Comparison of ENCODE assay signal across 20 mouse cellular contexts in the genomic region with DNA sequence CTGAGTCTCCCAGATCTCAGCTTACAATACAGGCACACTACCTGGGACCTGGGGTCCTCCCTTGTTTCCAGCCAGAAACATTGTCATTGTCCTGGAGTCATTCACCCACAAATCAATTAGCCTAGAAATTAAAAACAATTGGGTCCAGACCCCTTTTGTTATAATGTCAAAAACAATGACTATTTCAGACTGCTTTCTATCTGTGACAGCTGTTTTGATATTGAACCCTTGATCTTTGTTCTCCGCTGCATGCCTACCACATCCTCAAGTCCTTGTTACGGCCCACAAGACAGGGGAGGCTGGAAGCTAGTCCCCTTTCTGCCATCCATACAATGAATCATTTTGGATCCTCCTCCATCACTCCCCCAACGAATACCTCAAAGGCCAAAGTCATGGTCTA.
A peak's percentile ranks its signal among the peaks of the same experiment; 100 is the strongest.
DNase-seq lines count a peak whose midpoint lies in the region; ATAC-seq lines count a peak whose summit lies in the region.
"Had no signal": no experiment of that assay in that cellular context is flagged by ENCODE, and none has a peak within 500 bp of the region (broad histone marks: within the 10 kb centered on the region; RNA-seq: fewer than 3 reads in every experiment).

No protein-coding gene starts in this region.

- H3K4me1 ChIP-seq in midbrain, embryonic 12.5 days: peaks cover 21% of the 10 kb centered on the region
- peaks cover 15% of the 10 kb centered on the region for H3K4me1 ChIP-seq in midbrain, embryonic 10.5 days
- H3K4me1 ChIP-seq in forebrain, embryonic 14.5 days (ENCODE audit: control insufficient read depth, insufficient read depth, low read length): peaks cover 21% of the 10 kb centered on the region; the same call in 1 of the 2 replicates
- H3K4me1 ChIP-seq in hindbrain, embryonic 13.5 days (replicated peaks): peaks cover 37% of the 10 kb centered on the region
- H3K4me1 ChIP-seq in midbrain, embryonic 16.5 days (ENCODE audit: control insufficient read depth, insufficient read depth, low read length): peaks cover 16% of the 10 kb centered on the region
- H3K4me1 ChIP-seq: embryonic facial prominence, embryonic 12.5 days; limb, embryonic 13.5 days; liver, embryonic 12.5 days had no signal

- DNase-seq in midbrain, embryonic 10.5 days (ENCODE audit: low spot score): no peak
- no peak for DNase-seq in forebrain, embryonic 14.5 days (ENCODE audit: low spot score)
- no peak for DNase-seq in testis, postnatal 10 days (ENCODE audit: low spot score)
- DNase-seq in heart, postnatal 4 days: no peak
- DNase-seq in spleen, adult 12 weeks (ENCODE audit: low spot score): no peak
- DNase-seq: B cell, adult 2 months; cerebellum, adult 18-20 months; cerebellum, postnatal 14 days; gastrocnemius, adult 2 months; lung, adult 18-20 months; lung, postnatal 10 days had no signal

- H3K9me3 ChIP-seq in midbrain, embryonic 12.5 days: no peaks in the 10 kb centered on the region
- no peaks in the 10 kb centered on the region for H3K9me3 ChIP-seq in midbrain, embryonic 10.5 days (replicated peaks)
- no peaks in the 10 kb centered on the region for H3K9me3 ChIP-seq in forebrain, embryonic 14.5 days (replicated peaks; ENCODE audit: control insufficient read depth, low read length)
- no peaks in the 10 kb centered on the region for H3K9me3 ChIP-seq in hindbrain, embryonic 13.5 days
- H3K9me3 ChIP-seq in midbrain, embryonic 16.5 days (replicated peaks; ENCODE audit: control insufficient read depth, low read length, poor library complexity, severe bottlenecking): no peaks in the 10 kb centered on the region
- H3K9me3 ChIP-seq: embryonic facial prominence, embryonic 12.5 days; limb, embryonic 13.5 days; liver, embryonic 12.5 days had no signal

- H3K27me3 ChIP-seq in midbrain, embryonic 12.5 days: no peaks in the 10 kb centered on the region
- no peaks in the 10 kb centered on the region for H3K27me3 ChIP-seq in midbrain, embryonic 10.5 days (ENCODE audit: low read depth, poor library complexity, severe bottlenecking)
- no peaks in the 10 kb centered on the region for H3K27me3 ChIP-seq in forebrain, embryonic 14.5 days (replicated peaks; ENCODE audit: control insufficient read depth, insufficient read depth, low read length)
- no peaks in the 10 kb centered on the region for H3K27me3 ChIP-seq in hindbrain, embryonic 13.5 days
- H3K27me3 ChIP-seq in midbrain, embryonic 16.5 days (ENCODE audit: control insufficient read depth, insufficient read depth, low read depth, low read length): no peaks in the 10 kb centered on the region
- H3K27me3 ChIP-seq: embryonic facial prominence, embryonic 12.5 days; limb, embryonic 13.5 days; liver, embryonic 12.5 days; Patski had no signal

- no peak overlapping the region for H3K9ac ChIP-seq in midbrain, embryonic 12.5 days (replicated peaks)
- no peak overlapping the region for H3K9ac ChIP-seq in forebrain, embryonic 14.5 days (ENCODE audit: low read length)
- H3K9ac ChIP-seq in hindbrain, embryonic 13.5 days: no peak overlapping the region
- H3K9ac ChIP-seq in midbrain, embryonic 16.5 days (ENCODE audit: low read depth, low read length): no peak overlapping the region
- H3K9ac ChIP-seq: embryonic facial prominence, embryonic 12.5 days; limb, embryonic 13.5 days; liver, embryonic 12.5 days had no signal

- peak overlapping the region; percentile 81 for H3K27ac ChIP-seq in midbrain, embryonic 12.5 days (replicated peaks)
- H3K27ac ChIP-seq in midbrain, embryonic 10.5 days (replicated peaks): no peak overlapping the region
- peak overlapping the region; percentile 78; the same call in 1 of the 2 replicates for H3K27ac ChIP-seq in forebrain, embryonic 14.5 days (ENCODE audit: low read depth, low read length)
- H3K27ac ChIP-seq in hindbrain, embryonic 13.5 days: peak overlapping the region; percentile 85
- peak overlapping the region; percentile 60 for H3K27ac ChIP-seq in midbrain, embryonic 16.5 days (ENCODE audit: low read length)
- H3K27ac ChIP-seq: embryonic facial prominence, embryonic 12.5 days; gastrocnemius, adult 2 months; limb, embryonic 13.5 days; liver, embryonic 12.5 days had no signal

- WGBS in midbrain, embryonic 12.5 days: 50% methylated on average over 3 of the region's 3 CpGs
- WGBS in midbrain, embryonic 10.5 days: 71% methylated on average over 3 of the region's 3 CpGs
- WGBS in forebrain, embryonic 14.5 days: 43% methylated on average over 3 of the region's 3 CpGs
- 41% methylated on average over 3 of the region's 3 CpGs for WGBS in hindbrain, embryonic 13.5 days
- WGBS in midbrain, embryonic 16.5 days: 34% methylated on average over 3 of the region's 3 CpGs

- H3K36me3 ChIP-seq in midbrain, embryonic 12.5 days: no peaks in the 10 kb centered on the region
- H3K36me3 ChIP-seq in midbrain, embryonic 10.5 days: 0 out of 2 replicates have a peak, but pooled peaks cover 3% of the 10 kb centered on the region
- H3K36me3 ChIP-seq in forebrain, embryonic 14.5 days (ENCODE audit: control insufficient read depth, insufficient read depth, low read length): peaks cover 4% of the 10 kb centered on the region; the same call in 1 of the 2 replicates
- H3K36me3 ChIP-seq in hindbrain, embryonic 13.5 days: peaks cover 7% of the 10 kb centered on the region
- H3K36me3 ChIP-seq in midbrain, embryonic 16.5 days (ENCODE audit: control insufficient read depth, insufficient read depth, low read length): no peaks in the 10 kb centered on the region
- H3K36me3 ChIP-seq: embryonic facial prominence, embryonic 12.5 days; G1E; limb, embryonic 13.5 days; liver, embryonic 12.5 days had no signal

- no peak overlapping the region for H3K4me3 ChIP-seq in midbrain, embryonic 12.5 days
- H3K4me3 ChIP-seq in midbrain, embryonic 10.5 days: no peak overlapping the region
- H3K4me3 ChIP-seq in forebrain, embryonic 14.5 days (ENCODE audit: low read depth, low read length): no peak overlapping the region
- H3K4me3 ChIP-seq in hindbrain, embryonic 13.5 days: no peak overlapping the region
- no peak overlapping the region for H3K4me3 ChIP-seq in midbrain, embryonic 16.5 days (ENCODE audit: low read depth, low read length)
- H3K4me3 ChIP-seq: embryonic facial prominence, embryonic 12.5 days; gastrocnemius, adult 2 months; limb, embryonic 13.5 days; liver, embryonic 12.5 days had no signal

- no peak for ATAC-seq in midbrain, embryonic 12.5 days (ENCODE audit: low FRiP score, low read depth)
- no peak for ATAC-seq in forebrain, embryonic 14.5 days
- ATAC-seq in hindbrain, embryonic 13.5 days (ENCODE audit: low FRiP score): no peak
- ATAC-seq in midbrain, embryonic 16.5 days: no peak
- ATAC-seq: intestine, embryonic 16.5 days; liver, embryonic 12.5 days; Patski had no signal

- H3K4me2 ChIP-seq in midbrain, embryonic 12.5 days (replicated peaks): no peak overlapping the region
- H3K4me2 ChIP-seq in forebrain, embryonic 14.5 days (ENCODE audit: low read length): no peak overlapping the region
- no peak overlapping the region for H3K4me2 ChIP-seq in hindbrain, embryonic 13.5 days
- H3K4me2 ChIP-seq in midbrain, embryonic 16.5 days (ENCODE audit: low read length): no peak overlapping the region
- H3K4me2 ChIP-seq: embryonic facial prominence, embryonic 12.5 days; limb, embryonic 13.5 days; liver, embryonic 12.5 days had no signal
